8 mouse cellular contexts compared by ENCODE assay signal in the genomic region with DNA sequence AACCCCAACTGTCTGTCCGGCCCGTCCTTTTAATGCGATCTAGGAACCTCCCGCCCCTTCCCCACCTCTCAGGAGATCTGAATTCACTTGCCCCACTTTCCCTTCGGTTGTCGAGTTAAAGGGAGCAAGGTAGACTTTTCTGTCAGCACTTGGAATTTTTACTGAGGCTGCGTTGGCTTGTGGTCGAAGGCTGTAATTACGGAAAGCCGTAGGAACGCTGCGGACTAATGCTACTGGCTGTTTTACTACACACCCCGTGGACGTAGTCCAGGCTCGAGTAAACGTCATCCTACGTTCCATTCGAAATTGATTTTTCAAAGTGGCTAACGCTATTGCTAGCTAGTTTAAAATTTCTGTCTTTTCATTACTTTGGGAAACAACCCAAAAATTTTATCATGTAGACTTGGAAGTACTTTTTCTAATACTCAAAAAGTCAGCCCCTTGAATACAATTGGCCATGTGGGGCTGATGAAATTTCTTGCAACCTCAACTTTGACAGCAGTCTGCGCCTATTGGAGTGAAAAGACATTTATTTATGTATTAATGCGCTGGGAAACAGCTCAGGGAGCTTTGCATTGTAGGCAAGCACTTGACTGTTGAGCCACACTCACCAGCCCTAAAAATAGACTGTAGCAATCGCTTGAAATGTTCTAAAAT. TPM values are rescaled to one million over a fixed set of nuclear protein-coding genes. Genes with fewer than 3 reads are reported as not detected.
DNase-seq lines count a peak whose midpoint lies in the region; ATAC-seq lines count a peak whose summit lies in the region.

No protein-coding gene starts in this region.

- peak; percentile 20 to 35 for DNase-seq in urinary bladder, postnatal 36 days (ENCODE audit: low spot score in 2 of 2)
- no peak for DNase-seq in urinary bladder, postnatal 4 days (ENCODE audit: low spot score in 2 of 2)
- DNase-seq in cerebellum, postnatal 36 days = peak; percentile 20 to 38
- peak; percentile 56 for DNase-seq in gastrocnemius, adult 18-20 months (ENCODE audit: low spot score)
- peak; percentile 60 for DNase-seq in hindbrain, embryonic 14.5 days (ENCODE audit: low spot score)
- peak; percentile 21 for DNase-seq in left cerebral cortex, adult 11 months (ENCODE audit: low spot score)
- peak; percentile 55 for DNase-seq in lung, postnatal 25 days (ENCODE audit: low spot score)
- peak; percentile 72 for DNase-seq in retina, postnatal 1 day

- peak overlapping the region; percentile 92 for H3K9ac ChIP-seq in hindbrain, embryonic 14.5 days

- H3K27me3 ChIP-seq in hindbrain, embryonic 14.5 days (ENCODE audit: control insufficient read depth, insufficient read depth, low read length) = no peaks in the 10 kb centered on the region

- ATAC-seq in hindbrain, embryonic 14.5 days (ENCODE audit: low FRiP score) = peak; percentile 21; the same call in 1 of the 2 replicates

- peak overlapping the region; percentile 98 for H3K4me3 ChIP-seq in hindbrain, embryonic 14.5 days (replicated peaks; ENCODE audit: low read length)

- no peaks in the 10 kb centered on the region for H3K9me3 ChIP-seq in hindbrain, embryonic 14.5 days (ENCODE audit: control insufficient read depth, low read length)

- peaks cover 15% of the 10 kb centered on the region for H3K4me1 ChIP-seq in hindbrain, embryonic 14.5 days (replicated peaks; ENCODE audit: control insufficient read depth, insufficient read depth, low read length)

- WGBS in hindbrain, embryonic 14.5 days = 5% methylated on average over 22 of the region's 22 CpGs

- peak overlapping the region; percentile 90 for H3K27ac ChIP-seq in hindbrain, embryonic 14.5 days

- H3K36me3 ChIP-seq in hindbrain, embryonic 14.5 days (replicated peaks; ENCODE audit: control insufficient read depth, insufficient read depth) = peaks cover 22% of the 10 kb centered on the region

- H3K4me2 ChIP-seq in hindbrain, embryonic 14.5 days (replicated peaks) = peak overlapping the region; percentile 76

RNA-seq across cellular contexts. Expression of a gene that starts 0.8 kb away (rescaled TPM):
- 100 to 1,000 TPM; 130 to 135 TPM for total RNA-seq in gastrocnemius, adult 18-20 months (2021)
- 142 and 143 TPM in 2 replicates for polyA plus RNA-seq in hindbrain, embryonic 14.5 days (2014; fragmentation: Nextera tagmentation; extraction: Ambion mirVana)

RNA-seq across cellular contexts. Expression of a gene that starts 31.7 kb away (rescaled TPM):
- 10 to 100 TPM; 17.6 to 22.1 TPM for total RNA-seq in gastrocnemius, adult 18-20 months (2021)
- 38.1 and 46.1 TPM in 2 replicates for polyA plus RNA-seq in hindbrain, embryonic 14.5 days (2014; fragmentation: Nextera tagmentation; extraction: Ambion mirVana)

RNA-seq across cellular contexts. Expression of a gene that starts 34.5 kb away (rescaled TPM):
- 10 to 100 TPM; 39.4 to 41.7 TPM for total RNA-seq in gastrocnemius, adult 18-20 months (2021)
- 18.4 and 21.4 TPM in 2 replicates for polyA plus RNA-seq in hindbrain, embryonic 14.5 days (2014; fragmentation: Nextera tagmentation; extraction: Ambion mirVana)

Comparison
In these comparisons a context has a peak if more than half of its experiments do, and no peak if none do; other contexts are left out.
1. DNase-seq: peak in urinary bladder, postnatal 36 days (2 of 2), cerebellum, postnatal 36 days (2 of 2), gastrocnemius, adult 18-20 months (single experiment), hindbrain, embryonic 14.5 days (single experiment), left cerebral cortex, adult 11 months (single experiment), lung, postnatal 25 days (single experiment) and retina, postnatal 1 day (single experiment); none in urinary bladder, postnatal 4 days (0 of 2).